Mouse (Mus musculus): ENCODE results near the gene Coq8b. TPM values are rescaled to one million over a fixed set of nuclear protein-coding genes. Genes with fewer than 3 reads are reported as not detected.
"Not testable (repeated sequence)": the region's sequence is repeated elsewhere in the genome, so short reads cannot be mapped to it uniquely, and the experiment has no call there.

Gene Coq8b
- polyA plus RNA-seq, 1 experiment from 2014 or later = 10.2 TPM

DNA sequence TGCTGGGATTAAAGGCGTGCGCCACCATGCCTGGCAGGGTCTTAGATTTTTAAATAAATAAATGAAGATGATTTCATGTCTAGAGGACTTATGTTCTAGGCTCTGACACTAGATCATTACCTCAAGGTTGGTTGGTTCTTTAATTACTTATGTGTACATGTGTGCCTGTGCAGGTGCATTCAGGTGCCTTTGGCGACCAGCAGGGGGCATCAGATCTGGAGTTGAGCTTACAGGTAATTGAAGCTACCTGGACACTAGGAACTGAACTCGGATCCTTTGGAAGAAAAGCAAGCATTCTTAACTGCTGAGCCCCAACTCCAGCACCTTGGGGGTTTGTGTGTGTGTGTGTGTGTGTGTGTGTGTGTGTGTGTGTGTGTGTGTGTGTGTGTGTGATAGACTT is 2.0 kb upstream of the Coq8b start:
- whole genome bisulfite sequencing = 70% methylated on average over 4 of the region's 4 CpGs
- Histone ChIP-seq H3K9me3 (no peaks in the 10 kb centered on the region), H3K27me3 (replicated peaks) (no peaks in the 10 kb centered on the region), H3K9ac (no peak overlapping the region), H3K36me3 (0 out of 2 replicates have a peak, but pooled peaks cover 2% of the 10 kb centered on the region), H3K27ac (replicated peaks) (no peak overlapping the region), H3K4me1 (peaks cover 40% of the 10 kb centered on the region), H3K4me2 (no peak overlapping the region), H3K4me3 (no peak overlapping the region)
- no peak for ATAC-seq (ENCODE audit: extremely low read depth, insufficient number of reproducible peaks, low FRiP score, low TSS enrichment)

DNA sequence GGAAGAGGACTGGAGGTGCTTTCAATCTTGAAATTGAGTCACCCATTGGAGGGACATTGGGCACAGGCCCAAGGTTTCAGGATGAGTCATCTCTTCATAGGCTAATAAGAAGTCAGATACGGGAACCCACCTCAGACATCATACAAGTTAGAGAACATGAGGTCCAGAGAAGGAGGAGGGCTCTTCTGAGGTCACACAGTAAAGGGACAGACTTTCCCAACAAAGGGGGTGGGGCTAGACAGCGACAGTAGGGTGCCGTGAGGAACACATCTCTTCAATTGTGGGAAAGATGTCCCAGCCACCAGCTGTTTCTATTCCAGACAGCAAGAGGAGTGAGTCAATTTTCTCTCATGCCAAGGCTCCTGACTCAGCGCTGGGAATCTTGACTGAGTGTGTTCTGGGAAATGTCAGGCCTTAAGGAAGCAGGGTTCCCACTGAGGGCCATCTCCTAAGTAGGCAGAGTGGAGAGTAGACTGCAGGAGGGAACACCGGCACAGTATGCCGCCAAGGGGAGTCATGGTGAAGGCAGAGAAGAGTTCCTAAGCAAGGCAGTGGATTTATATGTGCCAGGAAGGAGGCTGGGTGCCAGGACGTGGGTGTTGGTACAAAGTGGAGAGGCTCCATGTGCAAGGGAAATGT is 1.0 kb upstream of the Coq8b start:
- Histone ChIP-seq H3K9ac (no peak overlapping the region), H3K36me3 (0 out of 2 replicates have a peak, but pooled peaks cover 5% of the 10 kb centered on the region), H3K4me2 (0 out of 2 replicates have a peak overlapping the region, but pooled peaks have one; percentile 80), H3K27me3 (replicated peaks) (no peaks in the 10 kb centered on the region), H3K4me3 (no peak overlapping the region), H3K27ac (replicated peaks) (peak overlapping the region; percentile 45; the same call in 1 of the 2 replicates), H3K9me3 (no peaks in the 10 kb centered on the region), H3K4me1 (peaks cover 30% of the 10 kb centered on the region)
- 65% methylated on average over 7 of the region's 7 CpGs for WGBS
- no peak for ATAC-seq (ENCODE audit: extremely low read depth, insufficient number of reproducible peaks, low FRiP score, low TSS enrichment)

DNA sequence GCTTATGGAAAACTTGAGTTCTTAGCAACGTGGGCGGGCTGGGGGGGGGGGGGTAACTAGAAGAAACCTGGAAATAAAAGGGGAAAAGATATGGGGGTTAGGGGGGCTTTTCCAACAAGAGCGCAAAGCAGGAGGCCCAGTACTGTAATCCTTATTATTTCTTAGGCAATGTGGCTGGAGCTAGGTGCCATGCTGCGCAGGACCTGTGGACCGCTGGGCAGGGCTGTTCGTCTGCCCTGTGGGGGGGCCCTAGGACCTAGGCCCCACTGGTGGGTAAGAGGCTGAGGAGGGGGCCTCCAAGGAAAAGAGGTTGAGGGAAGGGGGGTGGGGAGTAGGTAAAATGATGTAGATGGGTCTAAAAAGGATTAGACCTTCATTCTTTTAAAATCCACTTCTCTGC is 477 bp downstream of the Coq8b start:
- Histone ChIP-seq H3K4me3 (peak overlapping the region; percentile 69), H3K9me3 (no peaks in the 10 kb centered on the region), H3K36me3 (peaks cover 16% of the 10 kb centered on the region), H3K4me2 (peak overlapping the region; percentile 80), H3K27me3 (replicated peaks) (no peaks in the 10 kb centered on the region), H3K4me1 (peaks cover 19% of the 10 kb centered on the region), H3K27ac (replicated peaks) (peak overlapping the region; percentile 67), H3K9ac (peak overlapping the region; percentile 81)
- ATAC-seq (ENCODE audit: extremely low read depth, insufficient number of reproducible peaks, low FRiP score, low TSS enrichment) = no peak
- WGBS = 6% methylated on average over 6 of the region's 6 CpGs

DNA sequence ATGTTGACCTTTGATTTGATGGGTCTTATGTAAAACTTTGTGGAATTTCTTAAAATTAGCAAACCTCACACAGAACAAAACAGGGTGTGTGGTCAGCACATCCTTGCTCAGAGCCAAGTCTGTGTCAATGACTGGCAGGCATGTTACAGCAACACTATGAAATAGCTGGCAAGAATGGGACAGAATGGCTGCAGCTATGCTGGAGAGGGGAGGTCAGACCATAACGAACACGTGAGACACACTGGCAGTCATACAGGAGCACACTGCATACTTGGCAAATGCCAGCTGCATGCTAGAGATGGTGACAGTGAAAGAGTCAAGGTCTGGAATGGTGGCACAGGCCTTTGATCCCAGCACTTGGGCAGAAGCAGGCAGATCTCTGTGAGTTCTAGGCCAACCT is 2.9 kb downstream of the Coq8b start:
- no peak overlapping the region for H3K9ac ChIP-seq
- ATAC-seq (ENCODE audit: extremely low read depth, insufficient number of reproducible peaks, low FRiP score, low TSS enrichment) = no peak
- no peak overlapping the region for H3K27ac ChIP-seq (replicated peaks)
- WGBS = 84% methylated on average over 2 of the region's 2 CpGs
- no peak overlapping the region for H3K4me3 ChIP-seq
- H3K36me3 ChIP-seq = peaks cover 33% of the 10 kb centered on the region
- H3K4me1 ChIP-seq = peaks cover 14% of the 10 kb centered on the region
- no peak overlapping the region for H3K4me2 ChIP-seq
- no peaks in the 10 kb centered on the region for H3K9me3 ChIP-seq
- H3K27me3 ChIP-seq (replicated peaks) = no peaks in the 10 kb centered on the region

DNA sequence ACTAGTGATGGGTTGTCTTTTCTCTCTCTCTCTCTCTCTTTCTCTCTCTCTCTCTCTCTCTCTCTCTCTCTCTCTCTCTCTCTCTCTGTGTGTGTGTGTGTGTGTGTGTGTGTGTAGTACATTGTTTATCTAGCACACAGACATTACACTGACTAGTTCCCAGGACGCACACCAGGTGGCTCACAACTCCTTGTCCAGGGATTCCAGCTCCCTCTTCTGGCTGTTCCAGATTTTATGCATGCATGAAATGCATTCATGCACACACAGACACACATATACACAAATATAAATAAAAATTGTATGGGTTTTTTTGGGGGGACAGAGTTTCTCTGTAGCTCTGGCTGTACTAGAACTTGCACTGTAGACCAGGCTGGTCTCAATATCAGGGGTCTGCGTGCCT is 4.7 kb downstream of the Coq8b start:
- Histone ChIP-seq H3K9ac (no peak overlapping the region), H3K4me3 (no peak overlapping the region), H3K4me2 (no peak overlapping the region), H3K27ac (replicated peaks) (no peak overlapping the region), H3K36me3 (peaks cover 49% of the 10 kb centered on the region), H3K4me1 (peaks cover 9% of the 10 kb centered on the region), H3K9me3 (no peaks in the 10 kb centered on the region), H3K27me3 (replicated peaks) (no peaks in the 10 kb centered on the region)
- 89% methylated on average over 2 of the region's 2 CpGs for WGBS
- ATAC-seq (ENCODE audit: extremely low read depth, insufficient number of reproducible peaks, low FRiP score, low TSS enrichment) = no peak

DNA sequence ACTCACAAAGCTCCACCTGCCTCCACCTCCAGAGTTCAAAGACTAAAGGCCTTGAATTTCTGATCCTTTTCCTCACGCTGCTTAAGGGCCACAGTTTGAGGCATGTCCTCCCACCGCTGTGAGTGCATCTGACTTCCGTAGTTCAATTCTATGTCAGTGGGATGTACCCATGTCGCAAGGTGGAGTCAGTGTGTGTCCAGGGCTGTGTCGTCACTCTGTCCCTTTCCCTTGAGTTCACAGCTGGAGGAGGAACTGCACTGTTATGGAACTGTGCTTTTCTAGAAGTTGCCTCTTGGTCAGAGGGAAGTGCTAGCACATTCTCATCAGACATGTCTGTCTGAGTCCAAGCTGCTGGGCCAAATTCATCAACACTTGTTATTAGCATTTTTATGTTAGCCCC is 5.7 kb downstream of the Coq8b start:
- no peaks in the 10 kb centered on the region for H3K27me3 ChIP-seq (replicated peaks)
- no peak overlapping the region for H3K4me2 ChIP-seq
- peaks cover 58% of the 10 kb centered on the region for H3K36me3 ChIP-seq
- H3K4me3 ChIP-seq = no peak overlapping the region
- no peak for ATAC-seq (ENCODE audit: extremely low read depth, insufficient number of reproducible peaks, low FRiP score, low TSS enrichment)
- WGBS = 82% methylated on average over 5 of the region's 5 CpGs
- H3K27ac ChIP-seq (replicated peaks) = no peak overlapping the region
- no peaks in the 10 kb centered on the region for H3K9me3 ChIP-seq
- peaks cover 5% of the 10 kb centered on the region for H3K4me1 ChIP-seq
- H3K9ac ChIP-seq = no peak overlapping the region

DNA sequence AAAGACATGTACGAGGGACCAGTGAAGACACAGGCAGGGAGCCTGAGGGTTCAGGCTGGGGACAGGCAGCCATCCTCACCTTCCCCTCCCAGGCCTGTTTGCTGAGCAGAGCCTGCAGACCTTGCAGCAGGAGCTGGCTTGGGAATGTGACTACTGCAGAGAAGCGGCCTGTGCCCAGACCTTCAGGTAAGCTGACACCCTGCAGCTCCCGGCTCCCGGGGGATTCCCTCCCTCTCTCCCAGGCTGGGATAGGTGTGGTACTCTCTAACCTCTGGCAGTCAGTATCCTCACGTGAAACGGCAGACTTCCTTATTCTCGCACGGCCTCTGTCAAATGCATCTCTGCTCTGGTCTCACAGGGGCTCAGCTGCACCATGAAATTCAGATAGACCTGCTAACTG is 10.4 kb downstream of the Coq8b start:
- Histone ChIP-seq H3K36me3 (peaks cover 72% of the 10 kb centered on the region), H3K27ac (replicated peaks) (no peak overlapping the region), H3K4me2 (no peak overlapping the region), H3K9me3 (no peaks in the 10 kb centered on the region), H3K4me3 (no peak overlapping the region), H3K4me1 (no peaks in the 10 kb centered on the region), H3K27me3 (replicated peaks) (no peaks in the 10 kb centered on the region), H3K9ac (no peak overlapping the region)
- 58% methylated on average over 8 of the region's 8 CpGs for WGBS
- ATAC-seq (ENCODE audit: extremely low read depth, insufficient number of reproducible peaks, low FRiP score, low TSS enrichment) = no peak

DNA sequence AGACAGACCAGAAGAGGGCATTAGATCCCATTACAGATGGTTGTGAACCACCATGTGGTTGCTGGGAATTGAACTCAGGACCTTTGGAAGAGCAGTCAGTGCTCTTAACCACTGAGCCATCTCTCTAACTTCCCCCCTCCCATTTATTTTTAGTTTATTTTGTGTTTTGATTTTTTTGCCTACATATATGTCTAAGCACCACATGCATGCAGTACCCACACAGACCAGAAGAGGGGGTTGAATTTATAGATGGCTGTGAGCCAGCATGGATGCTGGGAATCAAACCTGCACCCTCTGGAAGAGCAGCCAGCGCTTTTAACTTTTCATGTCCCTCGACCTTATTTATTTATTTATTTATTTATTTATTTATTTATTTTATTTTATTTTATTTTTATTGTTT is 11.3 kb downstream of the Coq8b start:
- not testable (repeated sequence) for ATAC-seq (ENCODE audit: extremely low read depth, insufficient number of reproducible peaks, low FRiP score, low TSS enrichment); H3K27me3 ChIP-seq (replicated peaks)
- WGBS = 85% methylated on average over 2 of the region's 2 CpGs

DNA sequence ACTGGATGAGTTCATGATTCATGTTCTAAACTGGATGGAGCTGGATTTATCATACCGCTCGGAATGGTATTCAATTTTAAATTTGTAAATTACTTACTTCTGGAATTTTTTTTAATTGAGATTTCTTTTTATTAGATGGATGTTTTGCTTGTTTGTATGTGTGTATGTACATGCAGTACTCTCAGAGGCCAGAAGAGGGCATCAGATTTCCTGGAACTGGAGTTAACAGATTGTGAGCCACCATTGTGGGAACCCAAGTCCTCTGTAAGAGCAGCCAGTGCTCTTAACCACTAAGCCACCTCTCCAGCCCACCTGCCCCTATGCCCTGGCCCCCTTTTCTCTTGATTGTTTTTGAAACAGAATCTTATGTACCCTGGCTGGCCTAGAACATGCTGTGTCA is 16.3 kb downstream of the Coq8b start:
- H3K27me3 ChIP-seq (replicated peaks) = no peaks in the 10 kb centered on the region
- H3K4me2 ChIP-seq = no peak overlapping the region
- H3K36me3 ChIP-seq = peaks cover 27% of the 10 kb centered on the region
- H3K4me3 ChIP-seq = no peak overlapping the region
- H3K9me3 ChIP-seq = no peaks in the 10 kb centered on the region
- peaks cover 4% of the 10 kb centered on the region; the same call in 1 of the 2 replicates for H3K4me1 ChIP-seq
- no peak overlapping the region for H3K27ac ChIP-seq (replicated peaks)
- ATAC-seq (ENCODE audit: extremely low read depth, insufficient number of reproducible peaks, low FRiP score, low TSS enrichment) = no peak
- H3K9ac ChIP-seq = no peak overlapping the region
- 85% methylated on average over 2 of the region's 2 CpGs for WGBS

More for the DNA sequence above, 11.3 kb downstream of the Coq8b start:
- not testable (repeated sequence) for H3K4me1 ChIP-seq; H3K27ac ChIP-seq (replicated peaks); H3K4me3 ChIP-seq; H3K9ac ChIP-seq; H3K4me2 ChIP-seq; H3K9me3 ChIP-seq
- H3K36me3 ChIP-seq = peaks cover 66% of the 10 kb centered on the region

DNA sequence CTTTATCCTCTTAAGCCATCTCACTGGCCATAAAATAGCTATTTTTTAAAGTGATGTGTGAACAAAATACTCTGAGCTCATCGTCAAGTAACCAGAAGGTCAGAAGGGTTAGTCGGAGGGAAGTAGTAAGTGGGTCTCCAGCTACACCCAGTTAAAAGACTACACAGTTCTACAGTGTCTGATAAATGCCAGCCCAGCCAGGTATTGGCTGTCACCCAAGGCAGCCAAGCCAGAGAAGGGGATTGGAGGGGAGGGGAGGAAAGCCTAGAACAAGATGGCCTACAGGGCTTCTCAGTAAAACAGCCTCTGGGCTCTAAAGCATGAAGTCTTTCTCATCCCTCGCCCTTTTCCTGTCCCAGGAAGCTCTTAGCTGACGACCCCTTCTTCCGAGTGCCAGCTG is 17.1 kb downstream of the Coq8b start:
- Histone ChIP-seq H3K36me3 (peaks cover 26% of the 10 kb centered on the region), H3K27me3 (replicated peaks) (no peaks in the 10 kb centered on the region), H3K4me1 (peaks cover 4% of the 10 kb centered on the region; the same call in 1 of the 2 replicates), H3K27ac (replicated peaks) (no peak overlapping the region), H3K4me3 (no peak overlapping the region), H3K9me3 (no peaks in the 10 kb centered on the region), H3K9ac (0 out of 2 replicates have a peak overlapping the region, but pooled peaks have one; percentile 7), H3K4me2 (no peak overlapping the region)
- no peak for ATAC-seq (ENCODE audit: extremely low read depth, insufficient number of reproducible peaks, low FRiP score, low TSS enrichment)
- 66% methylated on average over 5 of the region's 5 CpGs for WGBS

DNA sequence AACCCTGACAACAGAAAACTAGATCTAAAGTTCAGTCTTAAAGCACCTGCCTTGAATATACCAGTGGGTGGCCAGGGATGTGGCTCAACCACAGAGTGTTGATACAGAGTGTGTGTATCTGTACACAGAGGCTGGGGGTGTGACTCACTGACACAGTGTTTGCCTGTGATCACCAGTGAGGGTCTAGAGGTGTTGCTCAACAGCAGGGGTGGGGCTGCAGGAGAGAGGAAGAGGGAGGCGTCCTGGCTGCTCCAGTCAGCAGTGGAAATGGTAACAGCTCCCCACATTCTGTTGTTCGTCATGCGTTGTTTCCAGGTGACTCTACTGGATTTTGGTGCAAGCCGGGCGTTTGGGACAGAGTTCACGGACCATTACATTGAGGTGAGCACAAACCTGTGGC is 19.1 kb downstream of the Coq8b start:
- H3K27ac ChIP-seq (replicated peaks) = no peak overlapping the region
- H3K4me3 ChIP-seq = no peak overlapping the region
- no peaks in the 10 kb centered on the region for H3K27me3 ChIP-seq (replicated peaks)
- H3K9me3 ChIP-seq = no peaks in the 10 kb centered on the region
- no peak overlapping the region for H3K4me2 ChIP-seq
- 73% methylated on average over 6 of the region's 6 CpGs for WGBS
- H3K4me1 ChIP-seq = peaks cover 14% of the 10 kb centered on the region
- no peak overlapping the region for H3K9ac ChIP-seq
- ATAC-seq (ENCODE audit: extremely low read depth, insufficient number of reproducible peaks, low FRiP score, low TSS enrichment) = no peak
- H3K36me3 ChIP-seq = peaks cover 10% of the 10 kb centered on the region

DNA sequence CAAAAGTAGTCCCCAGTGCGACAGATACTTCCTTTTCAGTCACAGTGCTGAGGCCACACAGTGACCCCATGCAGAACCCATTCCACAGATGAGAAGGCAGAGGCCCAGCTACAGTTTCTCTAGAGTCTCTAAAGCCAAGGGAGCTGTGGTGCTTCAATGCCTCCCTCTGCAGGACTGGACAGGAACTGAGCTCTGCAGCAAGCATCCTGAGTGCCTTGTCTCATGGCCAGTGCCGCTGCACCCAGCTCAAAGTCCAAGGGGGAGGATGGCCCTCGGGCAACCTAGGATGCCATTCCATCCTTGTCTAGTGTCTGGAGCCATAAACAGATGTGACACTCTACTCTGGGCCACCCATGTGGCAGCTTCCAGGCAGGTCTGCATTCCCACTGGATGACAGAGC is 22.9 kb downstream of the Coq8b start:
- Histone ChIP-seq H3K27me3 (replicated peaks) (no peaks in the 10 kb centered on the region), H3K4me3 (no peak overlapping the region), H3K4me1 (peaks cover 39% of the 10 kb centered on the region), H3K27ac (replicated peaks) (no peak overlapping the region), H3K4me2 (no peak overlapping the region), H3K36me3 (peaks cover 3% of the 10 kb centered on the region; the same call in 1 of the 2 replicates), H3K9ac (no peak overlapping the region), H3K9me3 (no peaks in the 10 kb centered on the region)
- WGBS = 46% methylated on average over 3 of the region's 3 CpGs
- ATAC-seq (ENCODE audit: extremely low read depth, insufficient number of reproducible peaks, low FRiP score, low TSS enrichment) = no peak
